Mouse (Mus musculus) liver (tissue): ENCODE measurements around the gene Fem1a.
"Not testable (repeated sequence)": the region's sequence is repeated elsewhere in the genome, so short reads cannot be mapped to it uniquely, and the experiment has no call there.

Source experiments
- DNase-seq: peaks from one replicate; pipeline ENCODE4 v3.0.0-alpha.2; 2020; ENCODE audit warnings: mixed read lengths

The Fem1a gene

DNA sequence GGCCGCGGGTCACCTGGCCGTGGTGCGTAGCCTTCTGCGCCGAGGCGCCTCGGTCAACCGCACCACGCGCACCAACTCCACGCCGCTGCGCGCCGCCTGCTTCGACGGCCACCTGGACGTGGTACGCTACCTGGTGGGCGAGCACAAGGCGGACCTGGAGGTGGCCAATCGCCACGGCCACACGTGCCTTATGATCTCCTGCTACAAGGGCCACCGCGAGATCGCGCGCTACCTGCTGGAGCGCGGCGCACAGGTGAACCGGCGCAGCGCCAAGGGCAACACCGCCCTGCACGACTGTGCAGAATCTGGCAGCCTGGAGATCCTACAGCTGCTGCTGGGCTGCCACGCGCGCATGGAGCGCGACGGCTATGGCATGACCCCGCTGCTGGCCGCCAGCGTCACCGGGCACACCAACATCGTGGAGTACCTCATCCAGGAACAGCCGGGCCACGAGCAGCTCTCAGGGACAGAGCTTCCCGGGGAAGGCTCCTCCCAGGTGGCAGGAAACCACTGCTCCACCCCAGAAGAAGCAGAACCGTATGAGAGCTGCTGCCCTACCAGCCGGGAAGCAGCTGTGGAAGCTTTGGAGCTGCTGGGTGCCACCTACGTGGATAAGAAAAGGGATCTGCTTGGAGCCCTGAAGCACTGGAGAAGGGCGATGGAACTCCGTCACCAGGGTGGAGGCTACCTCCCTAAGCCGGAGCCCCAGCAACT, 728 bp downstream of the Fem1a start:
- no peak for DNase-seq

- not testable (repeated sequence) for DNase-seq
These were observed 1.7 kb downstream of the Fem1a start for GRCm38 (mm10) chr17:56258269-56258668.

DNA sequence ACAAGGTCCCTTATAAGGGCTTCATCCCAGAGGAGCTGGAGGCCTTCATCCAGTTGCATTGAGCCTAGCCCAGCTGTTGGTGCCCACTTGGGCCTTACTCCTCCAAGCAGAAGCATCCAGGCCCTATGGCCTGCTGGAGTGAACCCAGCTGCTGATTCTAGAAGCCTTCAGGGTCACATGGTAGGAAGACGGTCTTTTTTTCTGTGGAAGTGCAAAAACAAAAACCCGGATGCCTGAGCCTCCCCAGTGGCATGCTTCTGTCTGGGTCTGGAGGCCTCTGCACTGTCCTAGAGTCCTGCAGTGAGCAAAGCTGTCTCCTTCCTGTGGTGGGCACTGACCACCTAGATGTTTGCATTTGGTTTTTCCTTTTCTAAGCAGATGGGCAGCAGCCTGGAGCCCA, 2.2 kb downstream of the Fem1a start:
- not testable (repeated sequence) for DNase-seq

- no peak for DNase-seq
These were observed 2.9 kb downstream of the Fem1a start for GRCm38 (mm10) chr17:56259301-56260037.

GRCm38 (mm10) chr17:56261166-56261565, 4.6 kb downstream of the Fem1a start:
- DNase-seq: no peak

- DNase-seq: no peak
These were observed 6.1 kb downstream of the Fem1a start for GRCm38 (mm10) chr17:56262645-56263094.

- DNase-seq: peak; percentile 81
These were observed 7.4 kb downstream of the Fem1a start for GRCm38 (mm10) chr17:56264020-56264419.

- DNase-seq: no peak
These were observed 8.4 kb downstream of the Fem1a start for GRCm38 (mm10) chr17:56265011-56265410.

DNA sequence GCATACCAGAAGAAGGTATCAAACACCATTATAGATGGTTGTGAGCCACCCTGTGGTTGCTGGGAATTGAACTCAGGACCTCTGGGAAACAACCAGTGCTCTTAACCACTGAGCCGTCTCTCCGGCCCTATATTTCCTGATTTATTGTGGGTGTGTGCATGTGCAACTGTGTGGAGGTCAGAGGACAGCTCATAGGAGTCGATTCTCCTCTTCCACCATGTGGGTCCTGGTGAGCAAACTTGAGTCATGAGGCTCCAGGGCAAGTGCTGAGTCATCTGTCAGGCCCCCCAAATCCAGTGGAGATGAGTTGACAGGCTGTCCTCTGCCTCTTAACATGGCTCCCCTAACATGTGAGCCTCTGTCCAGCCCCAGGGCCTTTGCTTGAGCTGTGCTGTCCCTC, 9.3 kb downstream of the Fem1a start:
- DNase-seq: no peak

GRCm38 (mm10) chr17:56266271-56266670, 9.7 kb downstream of the Fem1a start:
- no peak for DNase-seq

- peak; percentile 51 for DNase-seq
These were observed 12.6 kb downstream of the Fem1a start for GRCm38 (mm10) chr17:56269153-56269630.

DNA sequence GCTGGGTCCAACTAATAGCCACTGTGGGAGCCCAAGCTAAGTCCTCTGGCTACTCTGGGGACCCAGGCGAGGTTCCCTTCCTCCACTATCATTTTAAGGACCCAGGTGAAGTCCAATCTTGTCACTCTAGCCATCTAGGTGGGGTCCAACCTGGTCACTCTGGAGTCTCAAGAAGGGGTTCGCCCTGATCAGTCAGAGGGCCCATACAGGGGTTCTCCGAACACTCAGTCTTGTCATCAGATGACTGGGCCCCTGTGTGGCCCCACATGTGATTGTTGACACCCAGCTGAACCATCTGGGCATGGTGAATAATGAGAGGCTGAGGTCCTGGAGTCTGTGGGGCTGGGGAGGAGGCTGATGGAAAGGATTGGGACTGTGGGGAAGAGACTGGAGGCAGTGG, 13.1 kb downstream of the Fem1a start:
- no peak for DNase-seq

DNA sequence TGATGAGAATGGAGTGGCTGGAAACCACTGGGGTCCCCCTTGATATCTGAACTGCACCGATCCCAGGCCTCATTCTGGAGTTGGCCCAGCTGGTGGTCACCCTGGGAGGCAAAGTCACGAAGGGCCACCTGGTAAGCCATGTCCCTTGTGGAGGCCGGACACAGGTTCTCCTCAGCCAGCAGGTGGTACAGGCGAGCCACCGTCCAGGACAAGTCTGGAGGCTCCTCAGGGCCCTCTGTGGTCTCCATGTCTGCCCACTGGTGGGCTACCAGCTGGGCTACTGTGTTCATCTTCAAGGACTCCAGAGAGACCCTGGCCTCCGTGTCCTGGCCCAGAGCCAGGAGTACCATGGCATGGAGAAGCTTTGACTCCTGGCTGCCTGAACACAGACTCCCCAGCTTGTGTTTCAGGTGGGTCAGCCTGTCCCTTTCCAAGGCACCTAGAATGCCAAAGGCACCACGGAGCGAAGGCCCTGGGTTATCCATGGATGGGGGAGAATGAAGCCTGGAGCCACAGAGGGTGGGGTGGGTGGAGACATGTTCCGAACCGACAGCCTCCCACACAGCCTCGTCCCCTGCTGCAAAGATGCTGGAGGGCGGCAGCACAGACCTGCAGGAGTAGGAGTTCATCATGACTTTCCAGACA, 15.1 kb downstream of the Fem1a start:
- DNase-seq: no peak

- no peak for DNase-seq
These were observed 16.0 kb downstream of the Fem1a start for GRCm38 (mm10) chr17:56272644-56273043.

DNA sequence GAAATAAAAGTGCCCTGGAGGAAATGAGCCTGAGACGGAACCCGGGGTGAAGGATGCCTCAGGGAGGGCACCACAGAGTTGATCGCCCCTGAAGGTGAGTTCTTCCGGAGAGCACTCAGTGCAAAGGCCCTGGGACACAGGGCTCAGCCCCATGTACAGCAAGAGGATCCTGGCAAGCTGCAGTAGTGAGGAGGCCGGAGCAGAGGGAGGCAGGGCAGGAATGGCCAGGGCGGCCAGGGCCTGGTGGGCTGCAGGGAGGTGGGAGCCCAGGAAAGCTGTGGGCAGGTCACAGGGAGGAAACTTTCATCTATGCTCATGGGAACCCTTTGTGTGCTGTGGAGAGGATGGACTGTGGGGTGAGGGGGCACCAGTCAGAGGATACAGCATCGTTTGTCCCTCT, 16.9 kb downstream of the Fem1a start:
- DNase-seq: no peak

GRCm38 (mm10) chr17:56273986-56274385, 17.4 kb downstream of the Fem1a start:
- DNase-seq: no peak

- peak; percentile 58 for DNase-seq
These were observed 19.4 kb downstream of the Fem1a start for GRCm38 (mm10) chr17:56275842-56276480.

DNA sequence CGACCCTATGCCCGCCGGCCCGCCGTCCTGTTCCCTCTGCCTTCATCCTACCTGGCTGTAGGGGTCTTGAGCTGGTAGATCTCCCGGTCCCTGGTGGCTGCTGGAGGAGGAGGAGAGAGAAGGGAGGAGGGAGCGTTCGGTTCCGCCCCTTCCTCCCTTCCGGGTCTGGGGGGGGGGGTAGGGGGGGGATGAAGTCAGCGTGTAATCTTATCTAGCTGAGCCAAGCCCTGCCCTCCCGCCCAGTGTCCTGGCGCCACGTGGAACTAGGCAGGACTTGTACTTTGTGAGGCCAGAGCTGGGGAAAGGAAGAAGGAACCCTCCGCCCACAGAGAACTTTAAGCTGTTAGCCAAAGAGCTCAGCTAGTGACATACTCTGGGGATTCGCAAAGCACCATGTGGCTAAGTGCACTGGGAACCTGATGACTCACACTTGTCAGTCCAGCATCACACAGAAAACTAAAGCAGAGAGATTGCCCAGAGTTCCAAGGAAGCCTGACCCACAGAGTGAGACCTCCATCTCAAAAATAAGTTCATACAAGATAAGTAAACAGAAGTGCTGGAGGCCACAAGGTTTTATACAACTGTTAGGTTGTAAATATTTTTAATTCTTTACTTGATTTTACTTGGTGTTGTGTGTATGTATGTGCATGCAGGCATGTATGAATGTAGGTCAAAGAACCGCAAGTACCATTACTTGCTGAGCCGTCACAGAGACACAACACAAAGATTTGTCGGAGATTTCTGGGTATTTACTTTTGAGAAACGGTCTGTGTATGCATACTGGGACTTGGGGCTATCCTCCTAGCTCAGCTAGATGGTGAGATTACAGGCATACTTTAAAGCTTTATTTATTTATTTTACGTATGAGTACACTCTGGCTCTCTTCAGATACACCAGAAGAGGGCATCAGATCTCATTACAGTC, 20.3 kb downstream of the Fem1a start, which contains the start of gene Ticam1:
TSS of gene Ticam1 (minus strand) at position 144 of the 924 bp plus-strand sequence.
- DNase-seq: peak; percentile 97

GRCm38 (mm10) chr17:56277567-56277893, 20.9 kb downstream of the Fem1a start:
- no peak for DNase-seq

- DNase-seq: no peak
These were observed 21.7 kb downstream of the Fem1a start for GRCm38 (mm10) chr17:56278340-56278739.

DNA sequence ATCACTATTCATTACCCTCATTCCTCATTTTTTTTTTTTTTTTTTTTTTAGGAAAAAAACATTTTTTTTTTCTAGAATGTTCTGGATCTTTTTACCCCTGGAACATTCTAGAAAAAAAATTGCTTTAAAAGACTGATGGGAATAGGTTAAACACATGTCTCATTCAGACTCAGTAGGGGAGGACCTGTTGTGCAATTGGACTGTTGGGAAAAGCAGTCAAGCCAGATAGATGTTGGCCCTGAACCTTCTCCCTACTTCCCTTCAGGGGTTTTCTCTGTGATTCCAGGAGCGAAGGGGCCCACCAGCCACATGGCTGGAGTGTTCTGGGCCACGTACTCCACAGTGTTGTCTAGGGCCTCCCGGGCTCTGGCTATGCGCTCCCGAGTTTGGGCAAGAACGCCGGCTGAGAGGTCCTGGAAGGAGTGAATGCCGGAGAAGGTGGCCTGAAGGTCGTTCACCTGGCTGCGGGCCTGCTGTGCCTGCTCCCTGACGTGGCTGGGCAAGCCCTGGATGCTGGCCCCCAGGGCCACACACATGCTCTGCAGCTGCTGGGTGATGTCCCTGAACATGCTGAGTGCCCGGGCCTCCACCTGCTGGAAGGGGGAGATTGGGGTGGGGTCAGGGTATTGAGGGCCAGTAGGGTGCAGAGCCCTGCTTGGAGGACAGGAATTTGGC, 23.0 kb downstream of the Fem1a start:
- DNase-seq: no peak
